Mouse (Mus musculus) lung, adult 2 months (tissue): ENCODE measurements around the gene Jtb.

Experiments
- CTCF ChIP-seq: fragments of 200-500 bp; IDR thresholded peaks from 2 replicates; pipeline ENCODE4 v1.5.1; 2011; ENCODE audit warnings: mild to moderate bottlenecking, low read length, control low read depth; ENCODE audit not compliant: insufficient read depth
- POLR2A ChIP-seq: fragments of 200-500 bp; IDR thresholded peaks from 2 replicates; pipeline ENCODE4 v1.6.1; 2011; ENCODE audit warnings: low read depth, mild to moderate bottlenecking, control low read depth, low read length, borderline replicate concordance; ENCODE audit errors: extremely low read depth

GRCm38 (mm10) chr3:90208662-90209061, 22.7 kb upstream of the Jtb start:
- no peak for TF ChIP-seq CTCF
- no peak for TF ChIP-seq POLR2A
